Mouse (Mus musculus) embryonic fibroblast, embryonic 13.5 days (primary cell): ENCODE results near the gene Vmn1r24. TPM values are rescaled to one million over a fixed set of nuclear protein-coding genes. Genes with fewer than 3 reads are reported as not detected.
"Not testable (repeated sequence)": the region's sequence is repeated elsewhere in the genome, so short reads cannot be mapped to it uniquely, and the experiment has no call there.

ENCODE experiments used
- H3K27ac ChIP-seq: 2 replicates; pipeline ENCODE4 v1.5.1; 2012; ENCODE audit warnings: low read length, control low read depth, inconsistent platforms; ENCODE audit not compliant: insufficient read depth
- H3K4me1 ChIP-seq: 2 replicates; pipeline ENCODE4 v1.6.1; 2011; ENCODE audit warnings: low read length; ENCODE audit not compliant: control insufficient read depth, insufficient read depth
- H3K4me3 ChIP-seq: 2 replicates; pipeline ENCODE4 v1.5.1; 2011; ENCODE audit warnings: mild to moderate bottlenecking, control low read depth, low read length; ENCODE audit not compliant: insufficient read depth
- CTCF ChIP-seq: IDR thresholded peaks from 2 replicates; pipeline ENCODE4 v1.5.1; 2011; ENCODE audit warnings: mild to moderate bottlenecking, control low read depth, low read length, moderate library complexity, borderline replicate concordance; ENCODE audit not compliant: insufficient read depth
- POLR2A ChIP-seq: IDR thresholded peaks from 2 replicates; pipeline ENCODE4 v1.6.1; 2011; ENCODE audit warnings: low read depth, mild to moderate bottlenecking, control low read depth, low read length, moderate library complexity
- polyA plus RNA-seq: library from polyadenylated mRNA; stranded (reverse); fragments of >200 nt; gene quantifications from 2 replicates; pipeline ENCODE4 v1.2.4, GENCODE M21; 2011; ENCODE audit warnings: low read depth; ENCODE audit not compliant: missing spikeins, insufficient read length

Vmn1r24 gene
- polyA plus RNA-seq, result not detected in 2 replicates

GRCm38 (mm10) chr6:57961403-57961802 lies at the start of gene Vmn1r24:
Gene Vmn1r24 (minus strand): TSS chr6:57961503.
- H3K4me3 ChIP-seq, result not testable (repeated sequence)

GRCm38 (mm10) chr6:57980710-57981109 lies 19.4 kb upstream of the Vmn1r24 start, which contains the start of gene Vmn1r25:
Gene Vmn1r25 (minus strand): TSS chr6:57980810.
- TF ChIP-seq POLR2A, result no peak
- no peak for TF ChIP-seq CTCF
- Histone ChIP-seq H3K4me1 (no peaks in the 10 kb centered on the region), H3K27ac (no peak within 1 kb of the TSS), H3K4me3 (no peak within 1 kb of the TSS)

More at GRCm38 (mm10) chr6:57961403-57961802, at the start of gene Vmn1r24:
- H3K4me1 ChIP-seq, H3K27ac ChIP-seq: not testable (repeated sequence)

GRCm38 (mm10) chr6:57926738-57927137 lies 34.6 kb downstream of the Vmn1r24 start, which contains the start of gene Vmn1r23:
Gene Vmn1r23 (minus strand): TSS chr6:57926838.
- TF ChIP-seq CTCF (no peak), POLR2A (no peak)
- no peaks in the 10 kb centered on the region for H3K4me1 ChIP-seq
- no peak within 1 kb of the TSS for H3K27ac ChIP-seq
- H3K4me3 ChIP-seq, result no peak within 1 kb of the TSS

GRCm38 (mm10) chr6:57907928-57908327 lies 53.4 kb downstream of the Vmn1r24 start, which contains the start of gene Vmn1r22:
Gene Vmn1r22 (minus strand): TSS chr6:57908028.
- Histone ChIP-seq H3K4me1 (no peaks in the 10 kb centered on the region), H3K4me3 (no peak within 1 kb of the TSS), H3K27ac (no peak within 1 kb of the TSS)
- TF ChIP-seq CTCF, result no peak
- TF ChIP-seq POLR2A, result no peak

Other genes with a start within 250 kb of the Vmn1r24 start
- 52.2 and 52.5 TPM in 2 replicates for gene Vopp1, start 136.3 kb downstream of the Vmn1r24 start, polyA plus RNA-seq
- not detected in 2 replicates for gene Vmn1r21, start 111.2 kb downstream of the Vmn1r24 start, polyA plus RNA-seq
- gene Vmn1r22, start 53.5 kb downstream of the Vmn1r24 start, polyA plus RNA-seq, result not detected in 2 replicates
- not detected in 2 replicates for gene Vmn1r23, start 34.7 kb downstream of the Vmn1r24 start, polyA plus RNA-seq
- not detected in 2 replicates for gene Vmn1r25, start 19.3 kb upstream of the Vmn1r24 start, polyA plus RNA-seq
- gene Vmn1r26, start 53.7 kb upstream of the Vmn1r24 start, polyA plus RNA-seq, result not detected in 2 replicates